Mouse (Mus musculus) spleen, adult 10 weeks (tissue): ENCODE results near the gene Rnf24. TPM values are rescaled to one million over a fixed set of nuclear protein-coding genes. Genes with fewer than 3 reads are reported as not detected.

ENCODE experiments used
- polyA plus RNA-seq: library from polyadenylated mRNA; stranded (reverse); fragments of 350-450 nt; fragmentation: Illumina TruSeq; extraction: RNeasy Lipid Tissue Mini Kit (QIAGEN cat#74804); gene quantifications from one replicate; pipeline ENCODE4 v1.2.3, GENCODE M21; 2015; ENCODE audit warnings: low replicate concordance; ENCODE audit not compliant: insufficient read depth

The Rnf24 gene
- 4.0 TPM for polyA plus RNA-seq

DNA sequence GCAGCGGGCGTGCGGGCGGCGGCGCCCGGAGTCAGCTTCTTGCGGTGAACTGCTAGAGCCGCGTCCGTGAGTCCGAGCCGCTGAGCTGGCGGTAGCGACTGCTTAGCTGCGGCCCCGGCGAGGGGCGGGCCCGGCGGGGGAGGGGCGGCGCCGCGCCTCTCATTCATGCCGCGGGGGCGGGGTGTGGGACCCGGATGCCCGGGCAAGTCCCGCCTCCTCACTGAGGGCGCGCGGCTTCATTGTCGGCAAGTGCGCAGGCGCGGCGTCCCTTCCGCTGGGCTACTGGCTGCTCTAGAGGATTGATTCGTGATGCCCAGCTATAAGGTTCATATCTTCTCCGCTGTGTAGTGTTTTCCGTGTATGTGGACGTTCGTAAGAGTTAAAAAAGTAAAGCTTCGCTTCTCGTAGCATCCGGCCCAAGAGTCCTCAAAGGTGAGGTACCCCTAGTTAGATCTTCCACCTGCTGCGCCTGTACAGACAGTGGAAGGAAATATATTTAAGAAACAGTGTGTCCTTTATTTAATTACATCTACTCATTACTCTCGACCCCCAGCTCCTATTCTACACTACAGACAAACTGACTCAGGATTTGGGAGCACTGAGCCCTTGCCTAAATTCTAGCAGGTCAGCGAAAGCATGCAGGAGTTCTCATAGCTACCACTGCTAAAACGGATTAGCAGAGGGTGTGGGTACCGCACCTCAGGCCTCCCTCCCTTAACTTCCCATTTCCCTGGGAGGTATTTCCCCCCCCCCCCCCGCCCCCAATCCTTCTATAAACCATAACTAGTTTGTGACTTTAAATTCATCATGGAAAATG is at the start of gene Rnf24:
Gene Rnf24, minus strand, starts transcription at position 146 of the 817 bp plus-strand sequence.

DNA sequence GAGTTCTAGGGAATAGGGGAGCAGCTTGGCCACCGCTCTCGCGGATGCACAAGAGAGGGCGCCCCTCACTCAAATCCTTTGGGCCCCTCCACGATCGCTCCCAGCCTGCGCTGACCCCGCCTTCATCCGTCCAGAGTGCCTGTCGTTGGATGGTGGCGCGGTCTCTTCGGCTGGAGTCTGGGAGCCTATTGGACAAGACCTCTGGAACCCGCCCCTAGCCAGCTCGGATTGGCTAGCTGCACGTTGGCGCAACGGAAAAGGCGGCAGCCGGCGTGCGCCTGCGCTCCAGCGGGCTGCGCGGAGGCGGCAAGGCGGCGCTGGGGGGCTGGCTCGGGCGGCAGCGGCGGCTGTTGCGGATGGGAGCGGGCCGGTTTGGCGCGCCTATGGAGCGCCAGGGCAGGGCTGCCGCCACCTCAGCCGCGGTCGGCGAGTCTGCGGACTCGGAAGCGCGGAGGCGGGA is 90.4 kb downstream of the Rnf24 start, which contains the start of gene Pank2:
Gene Pank2, plus strand, starts transcription at position 283 of the 460 bp plus-strand sequence.

Other genes with a start within 250 kb of the Rnf24 start
- gene Hspa12b, start 225.6 kb downstream of the Rnf24 start, polyA plus RNA-seq: 1.2 TPM
- gene Gm11037, start 219.4 kb downstream of the Rnf24 start, polyA plus RNA-seq: not detected
- 6.9 TPM for gene 1700037H04Rik, start 192.8 kb downstream of the Rnf24 start, polyA plus RNA-seq
- gene Cenpb, start 172.8 kb downstream of the Rnf24 start, polyA plus RNA-seq: 18.1 TPM
- gene Cdc25b, start 165.9 kb downstream of the Rnf24 start, polyA plus RNA-seq: 60.5 TPM
- gene Spef1, start 165.6 kb downstream of the Rnf24 start, polyA plus RNA-seq: 2.8 TPM
- gene Ap5s1, start 145.8 kb downstream of the Rnf24 start, polyA plus RNA-seq: 7.4 TPM
- 32.0 TPM for gene Mavs, start 118.8 kb downstream of the Rnf24 start, polyA plus RNA-seq
- gene Pank2, start 90.4 kb downstream of the Rnf24 start, polyA plus RNA-seq: 55.3 TPM
- gene Smox, start 138.6 kb upstream of the Rnf24 start, polyA plus RNA-seq: 13.5 TPM
- gene Adra1d, start 209.4 kb upstream of the Rnf24 start, polyA plus RNA-seq: 0.17 TPM